Mouse (Mus musculus) myocyte (in vitro differentiated cells): ENCODE measurements around the gene Atp6v1g2. TPM values are rescaled to one million over a fixed set of nuclear protein-coding genes. Genes with fewer than 3 reads are reported as not detected.

Experiments
- H3K27me3 ChIP-seq: one replicate; pipeline ENCODE4 v1.6.1; 2011; ENCODE audit not compliant: control insufficient read depth, insufficient read depth, insufficient read length
- H3K36me3 ChIP-seq: one replicate; pipeline ENCODE4 v1.6.1; 2011; ENCODE audit not compliant: control insufficient read depth, insufficient read depth
- H3K4me2 ChIP-seq: one replicate; pipeline ENCODE4 v1.6.1; 2011; ENCODE audit warnings: low read depth, control low read depth
- H3K4me3 ChIP-seq: one replicate; pipeline ENCODE4 v1.5.1; 2011; ENCODE audit warnings: mild to moderate bottlenecking, control low read depth, moderate library complexity
- H3K79me2 ChIP-seq: one replicate; pipeline ENCODE4 v1.6.1; 2011; ENCODE audit not compliant: control insufficient read depth, insufficient read depth
- H3ac ChIP-seq: one replicate; pipeline ENCODE4 v1.6.1; 2011; ENCODE audit not compliant: control insufficient read depth, insufficient read length
- CEBPB ChIP-seq: IDR thresholded peaks from 2 replicates; pipeline ENCODE4 v1.6.1; 2011; ENCODE audit warnings: mild to moderate bottlenecking, moderate library complexity; ENCODE audit not compliant: poor library complexity, insufficient read depth, severe bottlenecking
- E2F4 ChIP-seq: IDR thresholded peaks from one replicate; pipeline ENCODE4 v1.6.1; 2011; ENCODE audit warnings: mild to moderate bottlenecking, control low read depth, moderate library complexity; ENCODE audit not compliant: insufficient read depth
- MAX ChIP-seq: IDR thresholded peaks from one replicate; pipeline ENCODE4 v1.6.1; 2011; ENCODE audit warnings: low read depth, mild to moderate bottlenecking, control low read depth
- MYOD1 ChIP-seq, 3 experiments: IDR thresholded peaks; one replicate each; pipeline ENCODE4 v1.6.1; 2011; ENCODE audit warnings: control low read depth in 2 of 3, low read depth in 2 of 3, mild to moderate bottlenecking in 2 of 3, moderate library complexity in 1 of 3; ENCODE audit not compliant: insufficient read length in 2 of 3, control insufficient read depth in 1 of 3
- MYOG ChIP-seq, 3 experiments: IDR thresholded peaks; one replicate each; pipeline ENCODE4 v1.6.1; 2011; ENCODE audit warnings: control low read depth in 2 of 3, low read depth in 2 of 3, mild to moderate bottlenecking in 2 of 3; ENCODE audit not compliant: insufficient read length in 2 of 3, control insufficient read depth in 1 of 3, insufficient read depth in 1 of 3
- POLR2A ChIP-seq: IDR thresholded peaks from one replicate; pipeline ENCODE4 v1.6.1; 2011; ENCODE audit warnings: low read depth, mild to moderate bottlenecking, control low read depth, moderate library complexity; ENCODE audit not compliant: insufficient read length
- POLR2AphosphoS2 ChIP-seq: IDR thresholded peaks from one replicate; pipeline ENCODE4 v1.6.1; 2011; ENCODE audit warnings: low read depth, control low read depth; ENCODE audit not compliant: insufficient read length
- REST ChIP-seq: IDR thresholded peaks from one replicate; pipeline ENCODE4 v1.6.1; 2011; ENCODE audit warnings: mild to moderate bottlenecking, control low read depth, moderate library complexity; ENCODE audit not compliant: insufficient read depth, insufficient read length
- SRF ChIP-seq: IDR thresholded peaks from one replicate; pipeline ENCODE4 v1.6.1; 2011; ENCODE audit warnings: low read depth; ENCODE audit not compliant: control insufficient read depth, insufficient read length
- TCF12 ChIP-seq: IDR thresholded peaks from one replicate; pipeline ENCODE4 v1.6.1; 2011; ENCODE audit warnings: mild to moderate bottlenecking, control low read depth; ENCODE audit not compliant: poor library complexity, insufficient read depth, severe bottlenecking
- TCF3 ChIP-seq: IDR thresholded peaks from one replicate; pipeline ENCODE4 v1.6.1; 2011; ENCODE audit warnings: low read depth, control low read depth; ENCODE audit not compliant: insufficient read length
- USF1 ChIP-seq: IDR thresholded peaks from one replicate; pipeline ENCODE4 v1.6.1; 2011; ENCODE audit warnings: low read depth, mild to moderate bottlenecking, control low read depth, moderate library complexity
- polyA plus RNA-seq: library from polyadenylated mRNA; unstranded; fragments of >200 nt; fragmentation: generic; extraction: Trizol; gene quantifications from one replicate; pipeline ENCODE4 v1.2.1, GENCODE M21; 2012; ENCODE audit warnings: missing spikeins

The Atp6v1g2 gene
- polyA plus RNA-seq, 1 experiment = 2.0 TPM

DNA sequence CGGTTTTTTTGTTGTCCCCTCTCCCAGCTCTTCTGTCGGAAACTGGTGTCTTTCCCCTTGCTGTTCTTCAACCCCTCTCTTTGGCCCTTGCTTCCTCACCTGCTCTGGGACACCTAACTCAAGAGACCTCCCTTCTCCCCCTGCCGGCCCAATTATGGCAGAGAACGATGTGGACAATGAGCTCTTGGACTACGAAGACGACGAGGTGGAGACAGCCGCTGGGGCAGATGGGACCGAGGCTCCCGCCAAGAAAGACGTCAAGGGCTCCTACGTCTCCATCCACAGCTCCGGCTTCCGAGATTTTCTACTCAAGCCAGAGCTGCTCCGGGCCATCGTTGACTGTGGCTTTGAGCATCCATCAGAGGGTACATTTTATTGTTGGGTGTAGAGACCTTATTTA is 9.6 kb downstream of the Atp6v1g2 start:
- Histone ChIP-seq H3K27me3 (no peaks in the 10 kb centered on the region), H3K4me3 (peak overlapping the region; percentile 96), H3K4me2 (peak overlapping the region; percentile 94), H3ac (peak overlapping the region; percentile 67), H3K36me3 (peaks cover 45% of the 10 kb centered on the region), H3K79me2 (peaks cover 59% of the 10 kb centered on the region)
- TF ChIP-seq POLR2AphosphoS2 (peak; percentile 39), MYOD1 (IDR thresholded peaks at IDR 0.05; ENCODE audit: control insufficient read depth in 1 of 3, insufficient read length in 2 of 3, low read depth in 2 of 3) (no peak)

DNA sequence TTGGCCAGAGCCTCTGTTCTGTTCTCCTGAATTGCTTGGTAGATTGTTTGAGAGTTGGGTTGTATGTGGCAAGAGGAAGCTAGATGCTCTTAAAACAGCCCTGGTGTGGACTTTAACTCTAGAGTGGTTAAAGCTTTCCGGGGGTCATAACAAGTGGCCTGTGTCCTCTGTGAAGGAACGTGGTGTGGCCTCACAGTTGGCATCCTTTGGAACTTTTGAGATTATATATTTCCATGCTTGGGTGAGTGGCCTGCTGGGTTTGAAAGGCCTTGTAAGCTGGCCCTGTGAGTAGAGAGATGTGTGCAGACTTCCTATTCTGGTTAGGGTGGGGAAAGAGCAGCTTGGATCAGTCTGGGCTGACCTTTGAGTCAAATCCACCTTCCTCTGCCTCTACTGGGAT is 11.5 kb downstream of the Atp6v1g2 start:
- H3K4me3 ChIP-seq = no peak overlapping the region

DNA sequence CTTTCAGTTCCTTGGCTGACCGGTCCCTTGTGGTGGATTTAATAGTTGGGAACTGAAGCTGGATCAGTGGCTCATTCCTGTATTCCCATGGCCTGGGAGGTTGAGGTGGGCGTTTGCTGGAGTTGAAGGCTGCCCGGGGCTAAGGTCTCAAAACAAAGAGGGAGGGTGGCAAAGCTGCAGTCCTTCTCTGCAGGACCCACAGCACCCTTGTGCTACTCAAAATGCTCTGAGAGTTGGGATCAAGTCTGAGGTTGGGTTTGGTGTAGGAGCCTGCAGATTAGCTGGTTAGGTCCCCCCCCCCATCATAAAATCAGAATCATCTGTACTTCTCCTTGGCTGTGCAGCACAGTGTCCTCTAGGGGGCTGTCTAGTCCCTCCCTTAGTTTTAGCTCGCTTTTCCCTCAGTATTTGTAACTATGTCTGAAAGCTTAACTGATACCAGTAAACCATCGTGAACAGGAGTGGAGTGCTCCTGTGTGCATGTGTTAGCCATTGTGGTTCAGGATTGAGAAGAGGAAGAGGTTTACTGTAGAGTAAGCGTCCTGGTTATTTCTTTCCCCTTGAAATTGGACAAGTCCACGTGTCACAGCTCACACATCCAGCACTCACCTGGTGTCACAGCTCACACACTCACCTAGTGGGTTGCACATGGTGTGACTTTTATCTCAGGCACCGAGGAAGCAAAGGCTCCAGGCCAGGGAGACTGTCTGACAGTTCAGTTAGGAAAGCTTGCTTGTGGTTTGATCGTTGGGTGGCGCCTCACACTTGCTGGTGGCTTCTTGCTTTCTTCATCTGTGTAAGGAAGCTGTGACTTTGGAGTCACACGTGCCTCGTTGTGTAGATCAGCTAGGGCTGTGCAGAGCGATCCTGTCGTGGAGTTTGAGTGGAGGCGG is 12.5 kb downstream of the Atp6v1g2 start:
- H3K4me2 ChIP-seq = no peak overlapping the region
- TF ChIP-seq POLR2AphosphoS2 = peak; percentile 38
- TF ChIP-seq POLR2A = no peak
- H3K36me3 ChIP-seq = peaks cover 57% of the 10 kb centered on the region
- no peak overlapping the region for H3ac ChIP-seq
- H3K27me3 ChIP-seq = no peaks in the 10 kb centered on the region
- no peak overlapping the region for H3K4me3 ChIP-seq
- H3K79me2 ChIP-seq = peaks cover 59% of the 10 kb centered on the region

More for the DNA sequence above, 11.5 kb downstream of the Atp6v1g2 start:
- H3K79me2 ChIP-seq = peaks cover 59% of the 10 kb centered on the region
- H3K27me3 ChIP-seq = no peaks in the 10 kb centered on the region
- H3K4me2 ChIP-seq = peak overlapping the region; percentile 94
- H3ac ChIP-seq = no peak overlapping the region
- no peak for TF ChIP-seq USF1
- TF ChIP-seq MYOD1 (IDR thresholded peaks at IDR 0.05; ENCODE audit: control insufficient read depth in 1 of 3, insufficient read length in 2 of 3, low read depth in 2 of 3) = no peak
- H3K36me3 ChIP-seq = peaks cover 52% of the 10 kb centered on the region

DNA sequence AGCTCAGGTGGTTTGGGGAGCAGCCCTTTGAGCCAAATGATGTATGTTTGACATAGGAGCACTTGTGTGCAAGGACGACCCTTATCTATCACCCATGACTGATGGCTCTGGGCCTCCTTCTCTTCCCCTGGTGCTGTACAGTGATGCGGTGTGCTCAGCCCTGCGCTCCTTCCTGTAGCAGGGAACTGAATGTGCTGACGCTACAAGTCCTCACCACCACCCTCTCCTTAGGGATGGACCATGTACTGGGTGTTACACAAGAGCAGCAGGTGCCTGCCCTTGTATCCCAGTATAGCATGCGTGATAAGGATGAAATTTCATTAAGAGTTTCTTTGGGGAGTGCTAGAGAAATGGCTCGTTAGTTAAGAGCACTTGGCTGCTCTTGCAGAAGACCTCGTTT is 13.7 kb downstream of the Atp6v1g2 start:
- H3K4me2 ChIP-seq = no peak overlapping the region
- TF ChIP-seq POLR2A (peak; percentile 30), SRF (no peak), USF1 (no peak)
- peaks cover 56% of the 10 kb centered on the region for H3K79me2 ChIP-seq
- H3K4me3 ChIP-seq = no peak overlapping the region
- no peaks in the 10 kb centered on the region for H3K27me3 ChIP-seq
- peaks cover 61% of the 10 kb centered on the region for H3K36me3 ChIP-seq
- H3ac ChIP-seq = no peak overlapping the region

DNA sequence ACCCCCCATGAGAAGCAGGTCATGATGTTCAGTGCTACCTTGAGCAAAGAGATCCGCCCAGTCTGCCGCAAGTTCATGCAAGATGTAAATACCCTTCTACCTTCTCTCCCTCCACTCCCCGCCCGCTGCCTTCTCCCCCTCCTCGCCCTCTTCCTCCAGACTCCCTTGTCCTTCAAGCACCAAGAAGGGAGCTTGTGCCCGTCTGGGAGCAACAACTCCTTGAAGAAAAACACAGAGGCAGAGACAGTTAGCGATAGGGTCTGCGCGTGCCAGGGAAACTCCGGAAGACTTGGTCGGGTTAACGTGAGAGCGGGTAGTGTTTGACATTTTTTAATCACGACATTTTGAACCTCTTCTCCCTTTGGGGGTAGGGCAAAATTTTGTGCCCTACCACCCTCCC is 15.5 kb downstream of the Atp6v1g2 start:
- no peaks in the 10 kb centered on the region for H3K27me3 ChIP-seq
- H3K4me2 ChIP-seq = no peak overlapping the region
- H3K79me2 ChIP-seq = peaks cover 37% of the 10 kb centered on the region
- H3K4me3 ChIP-seq = no peak overlapping the region
- TF ChIP-seq USF1 (no peak), TCF3 (no peak), CEBPB (no peak), E2F4 (no peak), MYOD1 (IDR thresholded peaks at IDR 0.05; ENCODE audit: control insufficient read depth in 1 of 3, insufficient read length in 2 of 3, low read depth in 2 of 3) (no peak), MAX (no peak), POLR2A (no peak), MYOG (IDR thresholded peaks at IDR 0.05; ENCODE audit: control insufficient read depth in 1 of 3, insufficient read depth in 1 of 3, insufficient read length in 2 of 3, low read depth in 2 of 3) (no peak), TCF12 (no peak), POLR2AphosphoS2 (no peak), SRF (no peak), REST (no peak)
- no peak overlapping the region for H3ac ChIP-seq
- peaks cover 53% of the 10 kb centered on the region for H3K36me3 ChIP-seq

DNA sequence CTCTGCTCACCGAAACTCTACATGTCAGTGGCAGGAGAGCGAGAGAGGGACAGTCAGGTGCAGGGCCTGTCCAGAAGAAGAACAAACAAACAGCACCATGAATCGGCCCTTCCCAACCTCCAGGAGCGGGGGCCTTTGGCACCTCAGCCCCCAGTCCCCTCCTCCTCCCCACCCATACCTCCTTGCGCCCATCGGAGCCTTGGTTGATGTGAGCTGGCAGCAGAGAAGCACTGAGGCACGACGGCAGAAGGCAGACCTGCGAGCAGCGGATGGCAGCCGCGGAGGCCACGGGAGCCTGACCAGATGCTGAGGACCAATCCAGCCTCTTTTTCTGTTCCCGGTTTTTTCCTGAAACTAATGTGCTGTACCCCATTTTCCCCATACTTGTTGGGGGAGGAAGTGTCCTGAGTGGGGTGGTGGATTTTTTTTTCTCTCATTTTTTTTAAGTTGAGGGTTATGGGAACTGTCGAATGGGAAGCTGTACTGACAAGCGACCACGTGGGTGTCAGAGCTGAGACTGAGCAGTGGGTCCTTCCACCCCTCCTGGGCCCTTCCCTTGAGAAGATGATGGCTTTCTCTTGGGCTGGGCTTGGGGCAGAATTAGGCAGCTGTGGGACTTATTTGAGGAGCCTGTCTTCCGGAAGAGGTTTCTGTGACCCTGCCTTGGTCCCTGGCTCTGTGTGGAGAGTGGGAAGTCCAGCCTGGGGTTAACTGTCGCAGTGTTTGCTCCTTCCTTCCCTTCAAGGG is 16.2 kb downstream of the Atp6v1g2 start:
- Histone ChIP-seq H3K36me3 (peaks cover 48% of the 10 kb centered on the region), H3K27me3 (no peaks in the 10 kb centered on the region), H3K79me2 (peaks cover 31% of the 10 kb centered on the region), H3K4me2 (no peak overlapping the region), H3ac (no peak overlapping the region), H3K4me3 (no peak overlapping the region)
- TF ChIP-seq POLR2A (peak; percentile 29), MYOG (IDR thresholded peaks at IDR 0.05; ENCODE audit: control insufficient read depth in 1 of 3, insufficient read depth in 1 of 3, insufficient read length in 2 of 3, low read depth in 2 of 3) (no peak)
